Mouse (Mus musculus) heart, embryonic 12.5 days (tissue): ENCODE measurements around the gene Dock2. TPM values are rescaled to one million over a fixed set of nuclear protein-coding genes. Genes with fewer than 3 reads are reported as not detected.

ENCODE experiments used
- ATAC-seq: fragments of 200-750 bp; cut with Nextera tagmentation; 2 replicates; pipeline ENCODE4 v1.8.0; 2017; ENCODE audit warnings: moderate TSS enrichment, moderate library complexity; ENCODE audit not compliant: insufficient number of reproducible peaks, low FRiP score
- H3K27ac ChIP-seq: fragments of 300-500 bp; sonication (generic); 2 replicates; pipeline ENCODE4 v1.5.1; 2016; ENCODE audit warnings: mild to moderate bottlenecking, moderate library complexity; ENCODE audit not compliant: poor library complexity, severe bottlenecking
- H3K27me3 ChIP-seq: fragments of 300-500 bp; sonication (generic); replicated peaks from 2 replicates; pipeline ENCODE4 v1.6.1; 2016; ENCODE audit warnings: mild to moderate bottlenecking, moderate library complexity
- H3K36me3 ChIP-seq: fragments of 300-500 bp; sonication (generic); 2 replicates; pipeline ENCODE4 v1.6.1; 2016; ENCODE audit warnings: mild to moderate bottlenecking, moderate library complexity
- H3K4me1 ChIP-seq: fragments of 300-500 bp; sonication (generic); replicated peaks from 2 replicates; pipeline ENCODE4 v1.6.1; 2016; ENCODE audit warnings: mild to moderate bottlenecking
- H3K4me2 ChIP-seq: fragments of 300-500 bp; sonication (generic); 2 replicates; pipeline ENCODE4 v1.6.1; 2016; ENCODE audit warnings: mild to moderate bottlenecking, moderate library complexity
- H3K4me3 ChIP-seq: fragments of 300-500 bp; sonication (generic); 2 replicates; pipeline ENCODE4 v1.5.1; 2016; ENCODE audit warnings: mild to moderate bottlenecking
- H3K9ac ChIP-seq: fragments of 300-500 bp; sonication (generic); 2 replicates; pipeline ENCODE4 v1.6.1; 2016; ENCODE audit warnings: mild to moderate bottlenecking, moderate library complexity
- H3K9me3 ChIP-seq: fragments of 300-500 bp; sonication (generic); replicated peaks from 2 replicates; pipeline ENCODE4 v1.6.1; 2016; ENCODE audit warnings: mild to moderate bottlenecking, moderate library complexity
- WGBS: fragments of 180-500 bp; shearing (Covaris S2); methylation state at CpG from one replicate; pipeline ENCODE4 v1.1.7; 2016; 5-methylcytosine and 5-hydroxymethylcytosine counted together
- polyA plus RNA-seq: library from polyadenylated mRNA; unstranded; fragments of >200 nt; fragmentation: Nextera tagmentation; extraction: Ambion mirVana; gene quantifications from 2 replicates; pipeline ENCODE4 v1.2.1, GENCODE M21; 2016

Dock2 gene
- polyA plus RNA-seq, 1 experiment from 2014 or later: 0.42 TPM

GRCm38 (mm10) chr11:34290265-34290664 is 493.4 kb downstream of the Dock2 start:
- H3K36me3 ChIP-seq: no peaks in the 10 kb centered on the region
- H3K4me1 ChIP-seq: no peaks in the 10 kb centered on the region
- WGBS: 52% methylated on average over 4 of the region's 4 CpGs
- H3K9ac ChIP-seq: no peak overlapping the region
- H3K27me3 ChIP-seq: 0 out of 2 replicates have a peak, but pooled peaks cover 3% of the 10 kb centered on the region
- no peak overlapping the region for H3K27ac ChIP-seq
- H3K9me3 ChIP-seq: no peaks in the 10 kb centered on the region
- no peak overlapping the region for H3K4me3 ChIP-seq
- H3K4me2 ChIP-seq: no peak overlapping the region
- no peak for ATAC-seq

- H3K27me3 ChIP-seq: peaks cover 6% of the 10 kb centered on the region; the same call in 1 of the 2 replicates
- no peak overlapping the region for H3K27ac ChIP-seq
- H3K9me3 ChIP-seq: no peaks in the 10 kb centered on the region
- H3K4me3 ChIP-seq: no peak overlapping the region
- no peak overlapping the region for H3K4me2 ChIP-seq
- H3K36me3 ChIP-seq: no peaks in the 10 kb centered on the region
- no peak for ATAC-seq
- WGBS: 55% methylated on average over 13 of the region's 13 CpGs
- H3K4me1 ChIP-seq: no peaks in the 10 kb centered on the region
- H3K9ac ChIP-seq: no peak overlapping the region
These were observed 499.4 kb downstream of the Dock2 start for GRCm38 (mm10) chr11:34284124-34284808.

GRCm38 (mm10) chr11:34277047-34277445 is 506.6 kb downstream of the Dock2 start:
- no peak overlapping the region for H3K27ac ChIP-seq
- no peak overlapping the region for H3K4me2 ChIP-seq
- H3K9me3 ChIP-seq: no peaks in the 10 kb centered on the region
- no peak for ATAC-seq
- peaks cover 7% of the 10 kb centered on the region; the same call in 1 of the 2 replicates for H3K4me1 ChIP-seq
- no peaks in the 10 kb centered on the region for H3K27me3 ChIP-seq
- no peak overlapping the region for H3K4me3 ChIP-seq
- no peak overlapping the region for H3K9ac ChIP-seq
- H3K36me3 ChIP-seq: no peaks in the 10 kb centered on the region
- WGBS: 68% methylated on average over 3 of the region's 3 CpGs

GRCm38 (mm10) chr11:34276363-34277046 is 507.2 kb downstream of the Dock2 start:
- no peaks in the 10 kb centered on the region for H3K9me3 ChIP-seq
- no peak overlapping the region for H3K4me2 ChIP-seq
- no peak overlapping the region for H3K4me3 ChIP-seq
- no peaks in the 10 kb centered on the region for H3K27me3 ChIP-seq
- WGBS: 75% methylated on average over 14 of the region's 14 CpGs
- peaks cover 7% of the 10 kb centered on the region; the same call in 1 of the 2 replicates for H3K4me1 ChIP-seq
- no peak overlapping the region for H3K27ac ChIP-seq
- no peak overlapping the region for H3K9ac ChIP-seq
- H3K36me3 ChIP-seq: no peaks in the 10 kb centered on the region
- no peak for ATAC-seq

GRCm38 (mm10) chr11:34275941-34276340 is 507.8 kb downstream of the Dock2 start:
- H3K27me3 ChIP-seq: no peaks in the 10 kb centered on the region
- no peak overlapping the region for H3K27ac ChIP-seq
- H3K4me1 ChIP-seq: peaks cover 7% of the 10 kb centered on the region; the same call in 1 of the 2 replicates
- no peaks in the 10 kb centered on the region for H3K36me3 ChIP-seq
- H3K4me3 ChIP-seq: no peak overlapping the region
- H3K4me2 ChIP-seq: no peak overlapping the region
- ATAC-seq: no peak
- WGBS: 35% methylated on average over 2 of the region's 2 CpGs
- no peaks in the 10 kb centered on the region for H3K9me3 ChIP-seq
- H3K9ac ChIP-seq: no peak overlapping the region

GRCm38 (mm10) chr11:34272016-34272415 is 511.7 kb downstream of the Dock2 start:
- Histone ChIP-seq H3K4me1 (peaks cover 7% of the 10 kb centered on the region; the same call in 1 of the 2 replicates), H3K27me3 (no peaks in the 10 kb centered on the region), H3K9ac (no peak overlapping the region), H3K36me3 (no peaks in the 10 kb centered on the region), H3K27ac (no peak overlapping the region), H3K9me3 (no peaks in the 10 kb centered on the region), H3K4me3 (no peak overlapping the region), H3K4me2 (no peak overlapping the region)
- WGBS: 67% methylated on average over 10 of the region's 10 CpGs
- no peak for ATAC-seq

GRCm38 (mm10) chr11:34264099-34264498 is 519.6 kb downstream of the Dock2 start:
- no peak overlapping the region for H3K4me2 ChIP-seq
- no peaks in the 10 kb centered on the region for H3K27me3 ChIP-seq
- H3K4me1 ChIP-seq: no peaks in the 10 kb centered on the region
- no peak overlapping the region for H3K4me3 ChIP-seq
- H3K9me3 ChIP-seq: no peaks in the 10 kb centered on the region
- H3K27ac ChIP-seq: no peak overlapping the region
- ATAC-seq: no peak
- 79% methylated on average over 1 of the region's 1 CpGs for WGBS
- H3K9ac ChIP-seq: no peak overlapping the region
- H3K36me3 ChIP-seq: no peaks in the 10 kb centered on the region

GRCm38 (mm10) chr11:34258849-34259469 is 524.7 kb downstream of the Dock2 start:
- H3K36me3 ChIP-seq: no peaks in the 10 kb centered on the region
- H3K27me3 ChIP-seq: no peaks in the 10 kb centered on the region
- no peak overlapping the region for H3K27ac ChIP-seq
- H3K9me3 ChIP-seq: no peaks in the 10 kb centered on the region
- no peak overlapping the region for H3K4me3 ChIP-seq
- no peak for ATAC-seq
- H3K4me1 ChIP-seq: no peaks in the 10 kb centered on the region
- no peak overlapping the region for H3K9ac ChIP-seq
- no peak overlapping the region for H3K4me2 ChIP-seq
- 81% methylated on average over 12 of the region's 12 CpGs for WGBS

- H3K36me3 ChIP-seq: no peaks in the 10 kb centered on the region
- no peak overlapping the region for H3K4me3 ChIP-seq
- H3K27me3 ChIP-seq: 0 out of 2 replicates have a peak, but pooled peaks cover 3% of the 10 kb centered on the region
- WGBS: 86% methylated on average over 11 of the region's 11 CpGs
- no peaks in the 10 kb centered on the region for H3K4me1 ChIP-seq
- no peaks in the 10 kb centered on the region for H3K9me3 ChIP-seq
- no peak overlapping the region for H3K9ac ChIP-seq
- H3K4me2 ChIP-seq: no peak overlapping the region
- no peak for ATAC-seq
- H3K27ac ChIP-seq: no peak overlapping the region
These were observed 526.0 kb downstream of the Dock2 start for GRCm38 (mm10) chr11:34257548-34258189.

- H3K36me3 ChIP-seq: no peaks in the 10 kb centered on the region
- peaks cover 3% of the 10 kb centered on the region; the same call in 1 of the 2 replicates for H3K9me3 ChIP-seq
- no peak overlapping the region for H3K27ac ChIP-seq
- no peak overlapping the region for H3K4me3 ChIP-seq
- WGBS: 30% methylated on average over 6 of the region's 6 CpGs
- no peaks in the 10 kb centered on the region for H3K27me3 ChIP-seq
- no peak for ATAC-seq
- no peak overlapping the region for H3K9ac ChIP-seq
- H3K4me2 ChIP-seq: no peak overlapping the region
- no peaks in the 10 kb centered on the region for H3K4me1 ChIP-seq
These were observed 540.7 kb downstream of the Dock2 start for GRCm38 (mm10) chr11:34242979-34243378.

- Histone ChIP-seq H3K4me2 (no peak overlapping the region), H3K4me1 (no peaks in the 10 kb centered on the region), H3K9ac (no peak overlapping the region), H3K27ac (no peak overlapping the region), H3K36me3 (no peaks in the 10 kb centered on the region), H3K4me3 (no peak overlapping the region), H3K9me3 (peaks cover 3% of the 10 kb centered on the region; the same call in 1 of the 2 replicates), H3K27me3 (no peaks in the 10 kb centered on the region)
- WGBS: 87% methylated on average over 1 of the region's 1 CpGs
- no peak for ATAC-seq
These were observed 543.4 kb downstream of the Dock2 start for GRCm38 (mm10) chr11:34240252-34240651.
